Mouse (Mus musculus) T-helper 17 cell (primary cell): ENCODE measurements around the gene Exoc3l.

Experiments
- in situ Hi-C, 2 experiments: fragments of 300-600 bp; cut with MboI, MseI; formaldehyde crosslinking; loops; 1 replicate in 1 of 2; 2 replicates in 1 of 2; pipeline ENCODE4 v1.15.1; 2025; ENCODE audit warnings: high pct_unique_total_duplicates in 2 of 2

The Exoc3l gene

GRCm38 (mm10) chr8:105269075-105269458 is 26.8 kb downstream of the Exoc3l start:
- in situ Hi-C loops, result no loop called here

GRCm38 (mm10) chr8:105268342-105269074 is 27.4 kb downstream of the Exoc3l start:
- in situ Hi-C loops, result no loop called here

- in situ Hi-C loops, result no loop called here
Measured at GRCm38 (mm10) chr8:105266775-105267174, 29.1 kb downstream of the Exoc3l start.

- in situ Hi-C loops, result no loop called here
Measured at GRCm38 (mm10) chr8:105265128-105265527, 30.8 kb downstream of the Exoc3l start.

- in situ Hi-C loops, result no loop called here
Measured at GRCm38 (mm10) chr8:105264024-105264982, 31.6 kb downstream of the Exoc3l start, which contains the start of the genes Tradd and Fbxl8. Gene Tradd, minus strand, starts transcription at chr8:105264609. Gene Fbxl8, plus strand, starts transcription at chr8:105264648.

GRCm38 (mm10) chr8:105263244-105263912 is 32.5 kb downstream of the Exoc3l start:
- in situ Hi-C loops, result no loop called here

- in situ Hi-C loops, result no loop called here
Measured at GRCm38 (mm10) chr8:105261326-105261980, 34.4 kb downstream of the Exoc3l start.

GRCm38 (mm10) chr8:105260371-105261099 is 35.4 kb downstream of the Exoc3l start:
- in situ Hi-C loops, result no loop called here

- in situ Hi-C loops, result loop anchor here (5.0 to 10.0 kb wide), 3 partner anchors 135 to 1015 kb away; partner anchors contain the start of genes Cdh16 (in 1 of the 2) and Tk2 (in 1 of the 2)
Measured at GRCm38 (mm10) chr8:105259721-105260320, 36.1 kb downstream of the Exoc3l start.

- in situ Hi-C loops, result loop anchor here (5.0 to 10.0 kb wide), 3 partner anchors 134 to 1014 kb away; partner anchors contain the start of genes Cdh16 (in 1 of the 2) and Tk2 (in 1 of the 2)
Measured at GRCm38 (mm10) chr8:105258911-105259720, 36.8 kb downstream of the Exoc3l start.

- in situ Hi-C loops, result loop anchor here (5.0 to 10.0 kb wide), 3 partner anchors 133 to 1013 kb away; partner anchors contain the start of genes Cdh16 (in 1 of the 2) and Tk2 (in 1 of the 2)
Measured at GRCm38 (mm10) chr8:105257318-105258114, 38.4 kb downstream of the Exoc3l start.

- in situ Hi-C loops, result loop anchor here (5.0 to 10.0 kb wide), 3 partner anchors 130 to 1010 kb away; partner anchors contain the start of genes Cdh16 (in 1 of the 2) and Tk2 (in 1 of the 2)
Measured at GRCm38 (mm10) chr8:105254966-105255350, 40.9 kb downstream of the Exoc3l start, which contains the start of gene B3gnt9. Gene B3gnt9, minus strand, starts transcription at chr8:105255153.

- in situ Hi-C loops, result loop anchor here (10.0 kb wide), 2 partner anchors 130 to 1010 kb away; partner anchors contain the start of gene Tk2 (in 1 of the 2)
Measured at GRCm38 (mm10) chr8:105254152-105254965, 41.5 kb downstream of the Exoc3l start.

GRCm38 (mm10) chr8:105253766-105254151 is 42.1 kb downstream of the Exoc3l start:
- in situ Hi-C loops, result loop anchor here (10.0 kb wide), 2 partner anchors 129 to 1009 kb away; partner anchors contain the start of gene Tk2 (in 1 of the 2)

- in situ Hi-C loops, result loop anchor here (10.0 kb wide), 2 partner anchors 128 to 1008 kb away; partner anchors contain the start of gene Tk2 (in 1 of the 2)
Measured at GRCm38 (mm10) chr8:105252680-105253537, 43.0 kb downstream of the Exoc3l start.
